Mouse (Mus musculus) spleen, adult 2 months (tissue): ENCODE measurements around the gene Bicc1. TPM values are rescaled to one million over a fixed set of nuclear protein-coding genes. Genes with fewer than 3 reads are reported as not detected.

Experiments used
- DNase-seq, 2 experiments: peaks; one replicate each; pipeline versions ENCODE4 v3.0.0 to v3.0.0-alpha.2; 2012 to 2021; ENCODE audit warnings: low spot score in 2 of 2, low read depth in 1 of 2
- H3K27ac ChIP-seq: fragments of 200-500 bp; 2 replicates; pipeline ENCODE4 v1.5.1; 2012; ENCODE audit warnings: low read length, inconsistent platforms; ENCODE audit not compliant: insufficient read depth
- H3K27me3 ChIP-seq: fragments of 200-500 bp; 2 replicates; pipeline ENCODE4 v1.6.1; 2012; ENCODE audit warnings: mild to moderate bottlenecking, moderate library complexity, low read length, inconsistent platforms; ENCODE audit not compliant: control insufficient read depth, insufficient read depth
- H3K36me3 ChIP-seq: fragments of 200-500 bp; 2 replicates; pipeline ENCODE4 v1.6.1; 2012; ENCODE audit warnings: mild to moderate bottlenecking, low read length, inconsistent platforms; ENCODE audit not compliant: control insufficient read depth, insufficient read depth
- H3K4me1 ChIP-seq: fragments of 200-500 bp; 2 replicates; pipeline ENCODE4 v1.6.1; 2011; ENCODE audit warnings: inconsistent platforms; ENCODE audit not compliant: control insufficient read depth, insufficient read depth, insufficient read length
- H3K4me3 ChIP-seq: fragments of 200-500 bp; 2 replicates; pipeline ENCODE4 v1.5.1; 2011; ENCODE audit warnings: mild to moderate bottlenecking, inconsistent platforms; ENCODE audit not compliant: insufficient read depth, insufficient read length; ENCODE audit errors: extremely low read depth
- CTCF ChIP-seq: fragments of 200-500 bp; IDR thresholded peaks from 2 replicates; pipeline ENCODE4 v1.5.1; 2011; ENCODE audit warnings: mild to moderate bottlenecking, inconsistent platforms; ENCODE audit not compliant: insufficient read depth, insufficient read length, insufficient replicate concordance; ENCODE audit errors: extremely low read depth
- POLR2A ChIP-seq: fragments of 200-500 bp; IDR thresholded peaks from 2 replicates; pipeline ENCODE4 v1.6.1; 2011; ENCODE audit warnings: low read depth, low read length, inconsistent platforms
- WGBS: fragments of 180-500 bp; shearing (Covaris S2); methylation state at CpG from one replicate; pipeline ENCODE4 v1.1.7; 2018; 5-methylcytosine and 5-hydroxymethylcytosine counted together
- polyA plus RNA-seq: library from polyadenylated mRNA; depleted of rRNA; stranded (reverse); fragments of >200 nt; gene quantifications from 2 replicates; pipeline ENCODE4 v1.2.3, GENCODE M21; 2012

The Bicc1 gene
- polyA plus RNA-seq, 1 experiment, result 3.5 TPM

- 56% methylated on average over 4 of the region's 4 CpGs for WGBS
- no peak for DNase-seq
- H3K27ac ChIP-seq, result no peak overlapping the region
- no peak overlapping the region for H3K4me3 ChIP-seq
- no peaks in the 10 kb centered on the region for H3K4me1 ChIP-seq
- no peak for TF ChIP-seq POLR2A
- H3K27me3 ChIP-seq, result no peaks in the 10 kb centered on the region
- no peaks in the 10 kb centered on the region for H3K36me3 ChIP-seq
Observed at GRCm38 (mm10) chr10:71169171-71169570, 9.7 kb upstream of the Bicc1 start.

- WGBS, result 90% methylated on average over 12 of the region's 12 CpGs
- Histone ChIP-seq H3K36me3 (no peaks in the 10 kb centered on the region), H3K4me3 (no peak overlapping the region), H3K27ac (no peak overlapping the region), H3K27me3 (peaks cover 10% of the 10 kb centered on the region), H3K4me1 (no peaks in the 10 kb centered on the region; the same call in 1 of the 2 replicates)
- no peak for TF ChIP-seq CTCF
- no peak for TF ChIP-seq POLR2A
- no peak for DNase-seq
Observed at GRCm38 (mm10) chr10:71160449-71160848, 949 bp upstream of the Bicc1 start.

- Histone ChIP-seq H3K4me1 (no peaks in the 10 kb centered on the region; the same call in 1 of the 2 replicates), H3K27me3 (peaks cover 10% of the 10 kb centered on the region), H3K27ac (no peak overlapping the region), H3K4me3 (peak overlapping the region; percentile 18), H3K36me3 (no peaks in the 10 kb centered on the region)
- no peak for DNase-seq
- TF ChIP-seq CTCF, result no peak
- no peak for TF ChIP-seq POLR2A
- WGBS, result 6% methylated on average over 65 of the region's 65 CpGs
Observed at GRCm38 (mm10) chr10:71158940-71159675, 392 bp downstream of the Bicc1 start.

- Histone ChIP-seq H3K4me3 (no peak overlapping the region), H3K4me1 (no peaks in the 10 kb centered on the region; the same call in 1 of the 2 replicates), H3K27me3 (peaks cover 10% of the 10 kb centered on the region), H3K36me3 (no peaks in the 10 kb centered on the region), H3K27ac (no peak overlapping the region)
- TF ChIP-seq POLR2A, result no peak
- TF ChIP-seq CTCF, result no peak
- DNase-seq, result no peak
- WGBS, result 88% methylated on average over 5 of the region's 5 CpGs
Observed at GRCm38 (mm10) chr10:71156569-71156968, 2.9 kb downstream of the Bicc1 start.

GRCm38 (mm10) chr10:71153610-71154009, 5.9 kb downstream of the Bicc1 start:
- TF ChIP-seq CTCF (no peak), POLR2A (no peak)
- Histone ChIP-seq H3K27me3 (no peaks in the 10 kb centered on the region; the same call in 1 of the 2 replicates), H3K36me3 (no peaks in the 10 kb centered on the region), H3K27ac (no peak overlapping the region), H3K4me1 (no peaks in the 10 kb centered on the region), H3K4me3 (no peak overlapping the region)
- no peak for DNase-seq
- WGBS, result 93% methylated on average over 6 of the region's 6 CpGs

GRCm38 (mm10) chr10:71153138-71153537, 6.4 kb downstream of the Bicc1 start:
- Histone ChIP-seq H3K36me3 (no peaks in the 10 kb centered on the region), H3K4me1 (no peaks in the 10 kb centered on the region), H3K27me3 (no peaks in the 10 kb centered on the region; the same call in 1 of the 2 replicates), H3K4me3 (no peak overlapping the region), H3K27ac (no peak overlapping the region)
- TF ChIP-seq CTCF (no peak), POLR2A (no peak)
- DNase-seq, result no peak
- 76% methylated on average over 1 of the region's 1 CpGs for WGBS

GRCm38 (mm10) chr10:71150486-71150885, 9.0 kb downstream of the Bicc1 start:
- TF ChIP-seq CTCF, result no peak
- TF ChIP-seq POLR2A, result no peak
- no peak overlapping the region for H3K27ac ChIP-seq
- no peaks in the 10 kb centered on the region for H3K4me1 ChIP-seq
- WGBS, result 80% methylated on average over 2 of the region's 2 CpGs
- H3K4me3 ChIP-seq, result no peak overlapping the region
- DNase-seq, result no peak
- no peaks in the 10 kb centered on the region for H3K36me3 ChIP-seq
- H3K27me3 ChIP-seq, result no peaks in the 10 kb centered on the region
